Mouse (Mus musculus): Measurements from ENCODE around the gene Hnrnpdl. TPM values are rescaled to one million over a fixed set of nuclear protein-coding genes. Genes with fewer than 3 reads are reported as not detected.

Hnrnpdl gene
- 100 to 1,000 TPM; 121 to 134 (median 123) TPM for polyA plus RNA-seq (2017; shearing (Covaris generic))

GRCm38 (mm10) chr5:100039602-100040142 lies at the start of gene Hnrnpdl, which contains the start of gene Enoph1:
Hnrnpdl (minus strand) TSS chr5:100039664.
Enoph1 (plus strand) TSS chr5:100039985.
- ATAC-seq, result peak; percentile 63

- ATAC-seq, result no peak
Observed at GRCm38 (mm10) chr5:100085097-100085496, 45.6 kb upstream of the Hnrnpdl start.

DNA sequence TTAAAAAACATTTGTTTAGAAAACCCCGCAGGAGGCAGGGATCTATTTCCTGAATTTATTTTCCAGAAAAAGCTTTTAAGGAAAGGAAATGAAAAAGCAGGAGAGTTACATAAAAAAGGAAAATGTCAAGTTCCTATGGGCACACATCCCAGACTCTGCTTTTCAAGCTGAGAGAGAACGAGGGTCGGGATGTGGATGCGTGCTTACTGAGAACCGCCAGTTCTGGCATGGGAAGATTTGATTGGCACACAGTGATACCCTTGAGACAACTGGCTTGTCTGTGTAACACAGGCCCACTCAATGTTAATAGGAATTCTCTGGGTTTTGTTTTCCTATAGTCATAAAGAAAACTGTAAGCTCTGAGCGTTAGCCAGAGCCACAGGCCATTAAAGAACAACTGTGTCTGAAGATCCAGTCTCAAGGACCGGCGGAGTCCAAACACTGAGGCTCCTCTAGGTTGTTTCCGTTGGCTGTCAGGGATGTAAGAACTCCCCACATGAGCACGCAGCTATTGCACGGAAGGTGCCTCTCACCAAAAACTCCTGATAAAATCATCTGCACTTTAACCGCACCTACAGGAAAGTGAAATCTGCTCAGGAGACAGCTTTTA lies 44.6 kb upstream of the Hnrnpdl start:
- no peak for ATAC-seq

DNA sequence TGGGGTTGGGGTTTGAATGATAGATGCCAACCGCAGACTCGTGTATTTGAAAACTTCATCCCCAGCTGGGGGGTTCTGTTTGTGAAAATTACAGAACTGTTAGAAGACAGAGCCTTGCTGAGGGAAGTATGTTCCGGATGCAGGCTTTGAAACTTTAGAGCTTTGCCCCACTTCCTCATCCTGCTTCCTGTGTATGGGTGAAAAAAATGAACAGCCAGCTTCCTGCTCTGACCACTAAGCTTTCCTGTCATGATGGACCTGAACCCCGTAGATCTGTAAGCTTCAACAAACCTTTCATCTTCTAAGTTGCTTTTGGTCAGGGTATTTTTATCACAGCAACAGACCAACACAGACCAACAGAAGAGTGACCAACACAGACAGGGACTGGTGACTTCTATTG lies 42.5 kb upstream of the Hnrnpdl start:
- no peak for ATAC-seq

GRCm38 (mm10) chr5:100079931-100080275 lies 40.4 kb upstream of the Hnrnpdl start:
- ATAC-seq, result no peak

- peak; percentile 46 for ATAC-seq
Observed at GRCm38 (mm10) chr5:100079040-100079930, 39.8 kb upstream of the Hnrnpdl start.

- no peak for ATAC-seq
Observed at GRCm38 (mm10) chr5:100074571-100074970, 35.1 kb upstream of the Hnrnpdl start.

- ATAC-seq, result no peak
Observed at GRCm38 (mm10) chr5:100072557-100072956, 33.1 kb upstream of the Hnrnpdl start.

DNA sequence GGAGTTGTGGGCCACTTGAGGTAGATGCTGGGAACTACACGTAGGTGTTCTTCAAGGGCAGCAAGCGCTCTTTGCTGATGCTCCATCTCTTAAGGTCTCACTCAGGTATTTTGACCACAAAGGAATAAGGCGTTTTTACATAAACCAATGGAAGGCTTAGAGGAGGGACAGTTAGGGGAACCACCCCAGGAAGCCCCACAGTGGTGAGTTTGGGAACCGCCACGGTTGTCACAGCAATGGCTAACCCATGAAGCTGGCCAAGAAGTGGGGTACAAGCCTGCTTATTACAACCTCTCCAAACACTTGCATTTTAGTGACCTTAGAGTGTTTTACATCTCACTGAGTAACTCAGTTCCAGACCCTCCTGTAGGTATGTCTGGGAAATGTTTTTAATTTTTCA lies 32.1 kb upstream of the Hnrnpdl start:
- no peak for ATAC-seq

DNA sequence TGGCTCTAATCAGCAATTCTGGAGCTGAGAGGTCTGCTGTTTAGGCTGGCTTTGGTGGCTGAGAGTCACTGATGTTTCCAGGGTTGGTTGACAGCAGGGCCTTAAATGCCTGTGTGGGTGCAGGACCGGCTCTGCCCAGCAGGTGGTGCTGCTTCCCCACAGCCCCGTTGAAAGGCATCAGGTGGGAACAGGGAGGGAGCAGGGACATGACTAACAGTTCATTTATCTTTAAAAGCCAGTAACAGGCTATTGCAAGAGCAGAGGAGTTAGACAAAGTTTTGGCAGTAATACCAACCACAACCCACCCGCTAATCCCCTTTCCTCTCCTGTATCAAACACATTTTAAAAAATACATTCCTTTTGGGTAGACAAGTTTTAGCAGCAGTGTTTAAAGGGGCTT lies 30.8 kb upstream of the Hnrnpdl start:
- peak; percentile 76 for ATAC-seq

GRCm38 (mm10) chr5:100069526-100069925 lies 30.1 kb upstream of the Hnrnpdl start:
- no peak for ATAC-seq

GRCm38 (mm10) chr5:100067579-100067978 lies 28.1 kb upstream of the Hnrnpdl start:
- no peak for ATAC-seq

DNA sequence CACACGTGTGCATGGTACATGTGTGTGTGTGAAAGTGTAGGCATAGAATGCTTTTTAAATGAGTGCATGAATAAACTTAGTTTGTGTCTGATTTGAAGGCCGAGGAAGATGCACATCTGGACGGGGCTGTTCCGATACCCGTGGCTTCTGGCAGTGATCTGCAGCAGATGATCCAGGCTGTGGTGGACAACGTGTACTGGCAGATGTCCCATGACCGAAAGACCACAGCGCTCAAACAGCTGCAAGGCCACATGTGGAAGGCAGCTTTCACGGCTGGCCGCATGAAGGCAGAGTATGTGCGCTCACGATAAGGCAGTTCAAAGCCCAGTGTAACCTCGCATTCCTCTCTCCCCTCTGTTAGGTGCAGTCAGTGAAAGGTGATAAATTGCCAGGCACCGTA lies 21.4 kb upstream of the Hnrnpdl start:
- ATAC-seq, result no peak

GRCm38 (mm10) chr5:100059326-100059725 lies 19.9 kb upstream of the Hnrnpdl start:
- ATAC-seq, result no peak

- ATAC-seq, result no peak
Observed at GRCm38 (mm10) chr5:100058729-100059128, 19.3 kb upstream of the Hnrnpdl start.

DNA sequence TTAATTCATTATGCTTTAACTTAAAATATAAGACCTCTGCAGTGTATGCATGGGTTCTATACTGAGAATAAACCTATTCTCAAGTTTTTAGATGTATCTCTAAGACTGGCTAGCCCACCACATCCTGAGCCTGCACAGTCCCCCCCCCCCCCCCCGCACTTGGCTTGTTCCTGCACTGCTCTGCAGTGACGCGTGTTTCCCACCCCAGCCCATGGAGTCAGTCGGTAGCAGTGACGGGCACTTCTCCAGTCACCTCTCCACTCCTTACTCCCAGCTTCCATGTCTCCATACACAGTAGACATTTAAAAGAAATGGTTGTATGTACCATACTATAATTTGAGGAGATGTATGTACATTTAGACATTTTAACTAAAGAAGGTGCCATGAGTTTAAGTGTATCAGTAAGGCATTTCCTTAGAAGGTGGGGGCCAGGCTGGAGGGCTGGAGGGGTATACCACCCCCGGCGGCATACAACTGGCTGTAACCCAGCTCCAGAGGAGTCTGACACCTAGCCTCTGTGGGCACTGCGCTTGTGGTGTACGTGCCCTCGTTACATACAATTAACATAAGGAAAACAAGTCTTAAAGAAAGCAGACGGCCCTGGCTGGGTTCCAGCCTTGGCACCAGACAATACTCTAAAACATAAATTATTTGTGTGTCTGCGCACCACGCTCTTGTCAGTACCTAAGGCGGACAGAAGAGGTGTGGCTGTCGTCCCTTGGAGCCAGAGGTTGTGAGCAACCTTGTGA lies 18.2 kb upstream of the Hnrnpdl start:
- ATAC-seq, result no peak

DNA sequence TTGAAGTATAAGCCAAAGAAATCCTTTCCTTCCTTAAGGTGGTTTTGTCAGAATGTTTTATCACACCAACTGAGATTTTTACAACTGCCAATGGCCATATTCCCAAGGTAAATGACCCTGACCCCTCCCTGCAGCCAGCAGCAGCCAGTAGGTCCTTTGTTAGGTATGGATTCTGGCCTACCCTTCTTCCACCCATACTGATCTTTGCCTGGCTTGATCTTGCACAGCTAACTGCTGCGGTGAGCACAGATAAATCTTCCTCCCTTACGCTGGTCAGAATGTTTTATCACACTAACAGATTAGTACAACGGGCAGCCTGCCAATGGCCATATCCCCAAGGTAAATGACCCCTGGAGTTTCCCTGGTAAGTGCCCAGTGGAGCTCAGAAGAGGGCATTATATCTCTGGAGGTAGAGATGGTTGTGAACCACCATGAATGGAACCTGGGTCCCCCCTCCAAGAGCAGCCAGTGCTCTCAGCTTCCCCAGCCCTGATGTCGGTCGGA lies 16.5 kb upstream of the Hnrnpdl start:
- ATAC-seq, result no peak

- ATAC-seq, result no peak
Observed at GRCm38 (mm10) chr5:100054807-100055547, 15.5 kb upstream of the Hnrnpdl start.

DNA sequence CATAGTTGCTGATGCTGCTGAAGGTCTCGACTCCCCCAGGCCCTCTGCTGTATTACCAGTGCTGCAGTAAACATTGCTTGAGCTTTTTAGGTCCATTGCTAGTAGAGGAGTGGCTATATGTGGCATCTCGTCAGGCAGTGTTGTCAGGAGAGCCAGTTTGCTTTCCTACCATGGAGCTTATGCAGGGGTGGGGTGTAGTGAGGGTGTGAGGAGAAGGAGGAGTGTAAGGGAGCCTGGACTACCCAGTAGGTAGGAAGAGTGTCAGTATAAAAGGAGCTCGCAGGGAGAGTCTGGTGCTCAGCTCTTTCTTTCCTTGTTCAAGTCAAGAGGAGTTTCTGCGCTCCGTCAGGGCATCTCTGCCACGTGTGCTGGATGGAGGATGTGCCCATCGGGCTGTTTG lies 13.3 kb upstream of the Hnrnpdl start:
- no peak for ATAC-seq

DNA sequence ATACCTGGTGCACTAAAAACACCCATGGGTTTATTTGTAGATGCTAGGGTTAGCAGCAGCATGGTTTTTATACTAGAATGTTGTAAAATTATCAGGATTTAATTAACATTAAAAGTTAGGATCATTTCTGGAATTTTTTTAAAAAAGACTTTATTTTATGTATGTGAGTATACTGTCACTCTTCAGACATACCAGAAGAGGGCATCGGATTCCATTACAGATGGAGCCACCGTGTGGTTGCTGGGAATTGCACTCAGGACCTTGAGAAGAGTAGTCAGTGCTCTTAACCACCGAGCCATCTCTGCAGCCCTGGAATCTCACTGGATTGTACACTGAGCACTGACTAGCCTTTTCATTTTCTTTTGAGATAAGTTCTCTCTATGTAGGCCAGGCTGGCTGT lies 10.4 kb upstream of the Hnrnpdl start:
- ATAC-seq, result no peak

GRCm38 (mm10) chr5:100047871-100048270 lies 8.4 kb upstream of the Hnrnpdl start:
- no peak for ATAC-seq

GRCm38 (mm10) chr5:100047143-100047640 lies 7.7 kb upstream of the Hnrnpdl start:
- no peak for ATAC-seq

Data from inflammation-experienced regulatory T-cells, adult 6 months (primary cell).